Mouse (Mus musculus): Measurements from ENCODE around the gene Smox. TPM values are rescaled to one million over a fixed set of nuclear protein-coding genes. Genes with fewer than 3 reads are reported as not detected.

Gene Smox
- total RNA-seq, 2 experiments from 2014 or later, result 67.7 to 73.5 TPM

- intact Hi-C loops (cut with DNase I), result no loop called here
- peak in 1 of 2 experiments; percentile 37 for DNase-seq (ENCODE audit: low spot score in 2 of 2)
Measured at GRCm38 (mm10) chr2:131481733-131482132, 9.6 kb upstream of the Smox start.

- DNase-seq (ENCODE audit: low spot score in 2 of 2), result no peak
- intact Hi-C loops (cut with DNase I), result no loop called here
Measured at GRCm38 (mm10) chr2:131482478-131482877, 8.8 kb upstream of the Smox start.

GRCm38 (mm10) chr2:131483562-131483961 is 7.7 kb upstream of the Smox start:
- intact Hi-C loops (cut with DNase I), result no loop called here
- no peak for DNase-seq (ENCODE audit: low spot score in 2 of 2)

- peak in 1 of 2 experiments; percentile 88 for DNase-seq (ENCODE audit: low spot score in 2 of 2)
- intact Hi-C loops (cut with DNase I), result no loop called here
Measured at GRCm38 (mm10) chr2:131484182-131484581, 7.1 kb upstream of the Smox start.

- intact Hi-C loops (cut with DNase I), result no loop called here
Measured at GRCm38 (mm10) chr2:131485126-131485525, 6.2 kb upstream of the Smox start.

GRCm38 (mm10) chr2:131486046-131486445 is 5.2 kb upstream of the Smox start:
- intact Hi-C loops (cut with DNase I), result no loop called here
- DNase-seq (ENCODE audit: low spot score in 2 of 2), result no peak

More at GRCm38 (mm10) chr2:131485126-131485525, 6.2 kb upstream of the Smox start:
- no peak for DNase-seq (ENCODE audit: low spot score in 2 of 2)

- DNase-seq (ENCODE audit: low spot score in 2 of 2), result no peak
- intact Hi-C loops (cut with DNase I), result no loop called here
Measured at GRCm38 (mm10) chr2:131487337-131487736, 4.0 kb upstream of the Smox start.

- intact Hi-C loops (cut with DNase I), result no loop called here
- DNase-seq (ENCODE audit: low spot score in 2 of 2), result no peak
Measured at GRCm38 (mm10) chr2:131488261-131488660, 3.0 kb upstream of the Smox start.

- intact Hi-C loops (cut with DNase I), result no loop called here
- DNase-seq (ENCODE audit: low spot score in 2 of 2), result no peak
Measured at GRCm38 (mm10) chr2:131488870-131489269, 2.4 kb upstream of the Smox start.

- intact Hi-C loops (cut with DNase I), result no loop called here
- no peak for DNase-seq (ENCODE audit: low spot score in 2 of 2)
Measured at GRCm38 (mm10) chr2:131489591-131489990, 1.7 kb upstream of the Smox start.

- intact Hi-C loops (cut with DNase I), result loop anchor here (2.0 to 5.0 kb wide), 2 partner anchors 19 to 50 kb away; no protein-coding TSS in a partner anchor
Measured at GRCm38 (mm10) chr2:131491707-131492595, 655 bp downstream of the Smox start.

GRCm38 (mm10) chr2:131492596-131493139 is 1.4 kb downstream of the Smox start:
- intact Hi-C loops (cut with DNase I), result loop anchor here (2.0 to 5.0 kb wide), 2 partner anchors 18 to 50 kb away; no protein-coding TSS in a partner anchor
- DNase-seq (ENCODE audit: low spot score in 2 of 2), result no peak

More at GRCm38 (mm10) chr2:131491707-131492595, 655 bp downstream of the Smox start:
- peak; percentile 79 to 85 for DNase-seq (ENCODE audit: low spot score in 2 of 2)

GRCm38 (mm10) chr2:131493446-131493845 is 2.1 kb downstream of the Smox start:
- no peak for DNase-seq (ENCODE audit: low spot score in 2 of 2)
- intact Hi-C loops (cut with DNase I), result loop anchor here (2.0 to 5.0 kb wide), 2 partner anchors 17 to 51 kb away; no protein-coding TSS in a partner anchor

- intact Hi-C loops (cut with DNase I), result no loop called here
Measured at GRCm38 (mm10) chr2:131495256-131495655, 4.0 kb downstream of the Smox start.

GRCm38 (mm10) chr2:131496125-131496820 is 5.0 kb downstream of the Smox start:
- intact Hi-C loops (cut with DNase I), result no loop called here
- no peak for DNase-seq (ENCODE audit: low spot score in 2 of 2)

More at GRCm38 (mm10) chr2:131495256-131495655, 4.0 kb downstream of the Smox start:
- no peak for DNase-seq (ENCODE audit: low spot score in 2 of 2)

GRCm38 (mm10) chr2:131497224-131497856 is 6.0 kb downstream of the Smox start:
- intact Hi-C loops (cut with DNase I), result no loop called here

GRCm38 (mm10) chr2:131498219-131498618 is 6.9 kb downstream of the Smox start:
- no peak for DNase-seq (ENCODE audit: low spot score in 2 of 2)

More at GRCm38 (mm10) chr2:131497224-131497856, 6.0 kb downstream of the Smox start:
- DNase-seq (ENCODE audit: low spot score in 2 of 2), result no peak

GRCm38 (mm10) chr2:131499290-131499845 is 8.1 kb downstream of the Smox start:
- intact Hi-C loops (cut with DNase I), result no loop called here
- no peak for DNase-seq (ENCODE audit: low spot score in 2 of 2)

More at GRCm38 (mm10) chr2:131498219-131498618, 6.9 kb downstream of the Smox start:
- intact Hi-C loops (cut with DNase I), result no loop called here

- intact Hi-C loops (cut with DNase I), result no loop called here
- DNase-seq (ENCODE audit: low spot score in 2 of 2), result peak in 1 of 2 experiments; percentile 55
Measured at GRCm38 (mm10) chr2:131501886-131502285, 10.6 kb downstream of the Smox start.
